Mouse (Mus musculus) myocyte (in vitro differentiated cells): Measurements from ENCODE around the gene Atp1a1. TPM values are rescaled to one million over a fixed set of nuclear protein-coding genes. Genes with fewer than 3 reads are reported as not detected.

Source experiments
- H3K27me3 ChIP-seq: one replicate; pipeline ENCODE4 v1.6.1; 2011; ENCODE audit not compliant: control insufficient read depth, insufficient read depth, insufficient read length
- H3K36me3 ChIP-seq: one replicate; pipeline ENCODE4 v1.6.1; 2011; ENCODE audit not compliant: control insufficient read depth, insufficient read depth
- H3K4me2 ChIP-seq: one replicate; pipeline ENCODE4 v1.6.1; 2011; ENCODE audit warnings: low read depth, control low read depth
- H3K4me3 ChIP-seq: one replicate; pipeline ENCODE4 v1.5.1; 2011; ENCODE audit warnings: mild to moderate bottlenecking, control low read depth, moderate library complexity
- H3K79me2 ChIP-seq: one replicate; pipeline ENCODE4 v1.6.1; 2011; ENCODE audit not compliant: control insufficient read depth, insufficient read depth
- H3ac ChIP-seq: one replicate; pipeline ENCODE4 v1.6.1; 2011; ENCODE audit not compliant: control insufficient read depth, insufficient read length
- CEBPB ChIP-seq: IDR thresholded peaks from 2 replicates; pipeline ENCODE4 v1.6.1; 2011; ENCODE audit warnings: mild to moderate bottlenecking, moderate library complexity; ENCODE audit not compliant: poor library complexity, insufficient read depth, severe bottlenecking
- E2F4 ChIP-seq: IDR thresholded peaks from one replicate; pipeline ENCODE4 v1.6.1; 2011; ENCODE audit warnings: mild to moderate bottlenecking, control low read depth, moderate library complexity; ENCODE audit not compliant: insufficient read depth
- MAX ChIP-seq: IDR thresholded peaks from one replicate; pipeline ENCODE4 v1.6.1; 2011; ENCODE audit warnings: low read depth, mild to moderate bottlenecking, control low read depth
- MYOD1 ChIP-seq, 3 experiments: IDR thresholded peaks; one replicate each; pipeline ENCODE4 v1.6.1; 2011; ENCODE audit warnings: control low read depth in 2 of 3, low read depth in 2 of 3, mild to moderate bottlenecking in 2 of 3, moderate library complexity in 1 of 3; ENCODE audit not compliant: insufficient read length in 2 of 3, control insufficient read depth in 1 of 3
- MYOG ChIP-seq, 3 experiments: IDR thresholded peaks; one replicate each; pipeline ENCODE4 v1.6.1; 2011; ENCODE audit warnings: control low read depth in 2 of 3, low read depth in 2 of 3, mild to moderate bottlenecking in 2 of 3; ENCODE audit not compliant: insufficient read length in 2 of 3, control insufficient read depth in 1 of 3, insufficient read depth in 1 of 3
- POLR2A ChIP-seq: IDR thresholded peaks from one replicate; pipeline ENCODE4 v1.6.1; 2011; ENCODE audit warnings: low read depth, mild to moderate bottlenecking, control low read depth, moderate library complexity; ENCODE audit not compliant: insufficient read length
- POLR2AphosphoS2 ChIP-seq: IDR thresholded peaks from one replicate; pipeline ENCODE4 v1.6.1; 2011; ENCODE audit warnings: low read depth, control low read depth; ENCODE audit not compliant: insufficient read length
- REST ChIP-seq: IDR thresholded peaks from one replicate; pipeline ENCODE4 v1.6.1; 2011; ENCODE audit warnings: mild to moderate bottlenecking, control low read depth, moderate library complexity; ENCODE audit not compliant: insufficient read depth, insufficient read length
- SRF ChIP-seq: IDR thresholded peaks from one replicate; pipeline ENCODE4 v1.6.1; 2011; ENCODE audit warnings: low read depth; ENCODE audit not compliant: control insufficient read depth, insufficient read length
- TCF12 ChIP-seq: IDR thresholded peaks from one replicate; pipeline ENCODE4 v1.6.1; 2011; ENCODE audit warnings: mild to moderate bottlenecking, control low read depth; ENCODE audit not compliant: poor library complexity, insufficient read depth, severe bottlenecking
- TCF3 ChIP-seq: IDR thresholded peaks from one replicate; pipeline ENCODE4 v1.6.1; 2011; ENCODE audit warnings: low read depth, control low read depth; ENCODE audit not compliant: insufficient read length
- USF1 ChIP-seq: IDR thresholded peaks from one replicate; pipeline ENCODE4 v1.6.1; 2011; ENCODE audit warnings: low read depth, mild to moderate bottlenecking, control low read depth, moderate library complexity
- polyA plus RNA-seq: library from polyadenylated mRNA; unstranded; fragments of >200 nt; fragmentation: generic; extraction: Trizol; gene quantifications from one replicate; pipeline ENCODE4 v1.2.1, GENCODE M21; 2012; ENCODE audit warnings: missing spikeins

The Atp1a1 gene
- polyA plus RNA-seq, 1 experiment = 389 TPM

- no peak overlapping the region for H3K4me2 ChIP-seq
- H3K79me2 ChIP-seq = no peaks in the 10 kb centered on the region
- no peak overlapping the region for H3ac ChIP-seq
- H3K27me3 ChIP-seq = no peaks in the 10 kb centered on the region
- TF ChIP-seq MYOG (IDR thresholded peaks at IDR 0.05; ENCODE audit: control insufficient read depth in 1 of 3, insufficient read depth in 1 of 3, insufficient read length in 2 of 3, low read depth in 2 of 3) (no peak), E2F4 (no peak), MAX (no peak), POLR2A (no peak), TCF3 (no peak), USF1 (no peak), REST (no peak), POLR2AphosphoS2 (no peak), CEBPB (no peak), MYOD1 (IDR thresholded peaks at IDR 0.05; ENCODE audit: control insufficient read depth in 1 of 3, insufficient read length in 2 of 3, low read depth in 2 of 3) (no peak), TCF12 (no peak), SRF (no peak)
- no peaks in the 10 kb centered on the region for H3K36me3 ChIP-seq
- H3K4me3 ChIP-seq = no peak overlapping the region
These were observed 40.5 kb downstream of the Atp1a1 start for GRCm38 (mm10) chr3:101564011-101564410.

DNA sequence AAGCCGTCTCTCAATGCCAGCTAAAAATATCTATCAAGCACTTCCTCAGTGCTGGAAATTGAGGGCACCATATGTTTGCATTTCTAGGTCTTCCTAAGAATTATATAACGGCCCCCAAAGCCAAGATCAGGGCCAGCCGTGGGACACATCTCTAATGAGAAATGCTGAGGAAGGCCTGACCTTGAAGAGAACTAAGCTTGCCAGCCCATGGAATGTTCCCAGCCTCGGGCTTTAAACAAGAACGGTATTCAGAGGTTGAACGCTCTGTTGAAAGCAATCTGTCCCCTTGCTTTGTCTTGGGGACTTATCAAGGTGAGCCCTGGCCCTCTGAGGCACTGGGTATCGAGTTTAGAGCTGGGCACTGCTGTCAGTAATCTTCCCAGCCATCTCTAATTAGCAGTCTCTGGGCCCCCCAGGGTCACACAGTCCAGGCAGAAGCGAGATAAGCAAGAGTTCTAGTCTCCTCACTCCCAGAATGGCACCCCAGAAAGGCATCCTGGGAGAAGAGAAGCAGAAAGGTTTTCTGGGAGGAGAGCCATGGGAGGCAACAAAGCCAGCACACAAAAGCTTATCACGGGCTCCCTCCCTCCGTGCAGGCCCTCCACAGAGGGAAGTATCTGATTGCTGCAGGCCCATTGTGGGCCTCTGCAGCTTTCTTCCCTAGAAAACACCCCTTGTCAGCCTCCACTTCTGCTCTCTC, 41.8 kb downstream of the Atp1a1 start:
- Histone ChIP-seq H3K4me3 (no peak overlapping the region), H3ac (no peak overlapping the region), H3K4me2 (no peak overlapping the region), H3K36me3 (no peaks in the 10 kb centered on the region), H3K79me2 (no peaks in the 10 kb centered on the region), H3K27me3 (no peaks in the 10 kb centered on the region)
- TF ChIP-seq SRF (no peak), CEBPB (no peak), TCF3 (no peak), TCF12 (no peak), E2F4 (no peak), MYOD1 (IDR thresholded peaks at IDR 0.05; ENCODE audit: control insufficient read depth in 1 of 3, insufficient read length in 2 of 3, low read depth in 2 of 3) (no peak), REST (no peak), MAX (no peak), POLR2A (no peak), MYOG (IDR thresholded peaks at IDR 0.05; ENCODE audit: control insufficient read depth in 1 of 3, insufficient read depth in 1 of 3, insufficient read length in 2 of 3, low read depth in 2 of 3) (no peak), POLR2AphosphoS2 (no peak), USF1 (no peak)

DNA sequence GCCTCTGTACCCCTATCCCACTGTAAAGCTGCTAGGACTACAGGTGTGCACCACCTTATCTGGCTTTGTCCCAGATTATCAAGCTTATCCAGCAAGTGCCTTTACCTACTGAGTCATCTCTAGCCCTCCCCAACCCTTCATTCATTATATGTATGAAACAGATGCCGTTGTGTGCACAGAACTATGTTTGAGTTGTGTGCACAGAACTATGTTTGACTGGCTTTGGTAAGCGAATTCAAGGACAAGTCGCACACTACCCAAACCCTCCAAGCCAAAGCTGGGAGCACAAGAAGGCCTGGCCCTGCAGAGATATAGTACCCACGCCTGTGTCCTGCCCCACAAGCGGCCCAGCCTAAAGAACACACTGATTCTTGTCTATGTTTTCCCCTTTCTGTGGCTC, 42.5 kb downstream of the Atp1a1 start:
- Histone ChIP-seq H3K36me3 (no peaks in the 10 kb centered on the region), H3ac (no peak overlapping the region), H3K27me3 (no peaks in the 10 kb centered on the region), H3K79me2 (no peaks in the 10 kb centered on the region), H3K4me2 (no peak overlapping the region), H3K4me3 (no peak overlapping the region)
- no peak for TF ChIP-seq POLR2AphosphoS2
- no peak for TF ChIP-seq MAX
- no peak for TF ChIP-seq E2F4
- no peak for TF ChIP-seq REST
- TF ChIP-seq MYOD1 (IDR thresholded peaks at IDR 0.05; ENCODE audit: control insufficient read depth in 1 of 3, insufficient read length in 2 of 3, low read depth in 2 of 3) = no peak
- TF ChIP-seq CEBPB = no peak
- TF ChIP-seq MYOG (IDR thresholded peaks at IDR 0.05; ENCODE audit: control insufficient read depth in 1 of 3, insufficient read depth in 1 of 3, insufficient read length in 2 of 3, low read depth in 2 of 3) = no peak
- TF ChIP-seq POLR2A = no peak
- TF ChIP-seq TCF3 = no peak
- TF ChIP-seq SRF = no peak
- TF ChIP-seq USF1 = no peak
- no peak for TF ChIP-seq TCF12

GRCm38 (mm10) chr3:101560841-101561522, 43.5 kb downstream of the Atp1a1 start:
- no peaks in the 10 kb centered on the region for H3K27me3 ChIP-seq
- no peaks in the 10 kb centered on the region for H3K79me2 ChIP-seq
- no peaks in the 10 kb centered on the region for H3K36me3 ChIP-seq
- no peak for TF ChIP-seq MAX
- TF ChIP-seq TCF3 = no peak
- no peak for TF ChIP-seq CEBPB
- TF ChIP-seq POLR2AphosphoS2 = no peak
- TF ChIP-seq MYOG (IDR thresholded peaks at IDR 0.05; ENCODE audit: control insufficient read depth in 1 of 3, insufficient read depth in 1 of 3, insufficient read length in 2 of 3, low read depth in 2 of 3) = no peak
- TF ChIP-seq E2F4 = no peak
- TF ChIP-seq MYOD1 (IDR thresholded peaks at IDR 0.05; ENCODE audit: control insufficient read depth in 1 of 3, insufficient read length in 2 of 3, low read depth in 2 of 3) = no peak
- TF ChIP-seq POLR2A = no peak
- no peak for TF ChIP-seq TCF12
- H3K4me3 ChIP-seq = no peak overlapping the region
- H3K4me2 ChIP-seq = no peak overlapping the region
- H3ac ChIP-seq = no peak overlapping the region
